Mouse (Mus musculus) limb, embryonic 11.5 days (tissue): ENCODE measurements around the gene Adcy1. TPM values are rescaled to one million over a fixed set of nuclear protein-coding genes. Genes with fewer than 3 reads are reported as not detected.

Source experiments
- ATAC-seq: fragments of 200-750 bp; cut with Nextera tagmentation; 2 replicates; pipeline ENCODE4 v1.8.0; 2017; ENCODE audit warnings: low read depth; ENCODE audit not compliant: insufficient number of reproducible peaks, low FRiP score, low TSS enrichment
- DNase-seq: peaks from one replicate; pipeline ENCODE4 v3.0.0-alpha.2; 2015; ENCODE audit warnings: low spot score
- H3K27ac ChIP-seq: fragments of 300-500 bp; sonication (generic); replicated peaks from 2 replicates; pipeline ENCODE4 v1.5.1; 2014; ENCODE audit warnings: low read depth, mild to moderate bottlenecking, low read length
- H3K27me3 ChIP-seq: fragments of 300-500 bp; sonication (generic); 2 replicates; pipeline ENCODE4 v1.6.1; 2014; ENCODE audit warnings: mild to moderate bottlenecking, low read length, mixed read lengths; ENCODE audit not compliant: control insufficient read depth, insufficient read depth
- H3K36me3 ChIP-seq: fragments of 300-500 bp; sonication (generic); 2 replicates; pipeline ENCODE4 v1.6.1; 2014; ENCODE audit warnings: mild to moderate bottlenecking, low read length, moderate library complexity, mixed read lengths; ENCODE audit not compliant: control insufficient read depth, insufficient read depth
- H3K4me1 ChIP-seq: fragments of 300-500 bp; sonication (generic); 2 replicates; pipeline ENCODE4 v1.6.1; 2014; ENCODE audit warnings: low read length, mixed read lengths; ENCODE audit not compliant: control insufficient read depth, insufficient read depth
- H3K4me2 ChIP-seq: fragments of 300-500 bp; sonication (generic); 2 replicates; pipeline ENCODE4 v1.6.1; 2014; ENCODE audit warnings: low read depth, mild to moderate bottlenecking, moderate library complexity; ENCODE audit not compliant: severe bottlenecking
- H3K4me3 ChIP-seq: fragments of 300-500 bp; sonication (generic); 2 replicates; pipeline ENCODE4 v1.5.1; 2014; ENCODE audit warnings: low read depth, low read length
- H3K9ac ChIP-seq: fragments of 300-500 bp; sonication (generic); 2 replicates; pipeline ENCODE4 v1.6.1; 2014; ENCODE audit warnings: mild to moderate bottlenecking, low read length
- H3K9me3 ChIP-seq: fragments of 300-500 bp; sonication (generic); 2 replicates; pipeline ENCODE4 v1.6.1; 2016; ENCODE audit warnings: low read length; ENCODE audit not compliant: control insufficient read depth
- WGBS: fragments of 180-500 bp; shearing (Covaris S2); extraction: QIAGEN DNeasy Blood & Tissue Kit; methylation state at CpG from one replicate; pipeline ENCODE4 v1.1.7; 2014; 5-methylcytosine and 5-hydroxymethylcytosine counted together
- polyA plus RNA-seq: library from polyadenylated mRNA; unstranded; fragments of >200 nt; fragmentation: Nextera tagmentation; extraction: Ambion mirVana; gene quantifications from 2 replicates; pipeline ENCODE4 v1.2.1, GENCODE M21; 2014

The Adcy1 gene
- polyA plus RNA-seq, 1 experiment from 2014 or later = 0.92 TPM

DNA sequence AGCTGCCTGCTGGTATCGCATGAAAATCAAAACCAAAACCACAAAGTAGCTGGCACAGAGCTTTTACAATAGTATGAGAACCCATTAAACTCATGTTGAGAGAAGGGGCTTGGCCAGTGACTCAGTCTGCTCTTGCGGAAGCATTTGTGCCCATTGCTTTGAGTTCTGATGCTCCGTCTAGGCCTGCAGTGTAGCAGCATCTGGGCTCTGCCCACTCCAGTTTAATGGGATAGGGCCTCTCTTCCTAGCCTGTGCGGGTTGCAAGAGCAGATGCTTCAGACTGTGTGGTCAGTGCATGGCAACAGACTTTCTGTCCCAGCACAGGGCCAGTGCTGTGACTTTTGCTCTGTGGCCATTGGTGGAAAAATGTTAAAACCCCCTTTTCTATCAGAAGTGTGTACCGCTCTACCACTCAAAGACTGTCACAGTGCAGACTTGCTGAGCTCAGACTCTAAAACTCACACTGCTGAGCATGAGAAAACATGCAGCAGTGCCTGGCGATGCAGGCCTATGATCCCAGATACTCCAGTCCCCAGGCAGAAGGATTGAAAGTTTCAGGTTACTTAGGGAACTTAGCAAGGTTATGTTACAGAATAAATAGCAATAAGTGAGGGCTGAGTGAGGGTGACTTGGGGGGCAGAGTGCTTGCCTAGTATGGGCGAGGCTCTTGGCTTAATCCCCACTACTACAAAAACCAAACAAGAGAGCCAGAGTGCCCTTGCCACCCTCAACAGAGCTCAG, 163.7 kb downstream of the Adcy1 start:
- no peak for DNase-seq
- Histone ChIP-seq H3K27ac (no peak overlapping the region; the same call in 1 of the 2 replicates), H3K4me1 (no peaks in the 10 kb centered on the region), H3K9me3 (no peaks in the 10 kb centered on the region), H3K9ac (no peak overlapping the region), H3K36me3 (no peaks in the 10 kb centered on the region), H3K27me3 (no peaks in the 10 kb centered on the region), H3K4me2 (no peak overlapping the region), H3K4me3 (no peak overlapping the region)
- peak; percentile 68 for ATAC-seq
- 80% methylated on average over 7 of the region's 7 CpGs for WGBS

DNA sequence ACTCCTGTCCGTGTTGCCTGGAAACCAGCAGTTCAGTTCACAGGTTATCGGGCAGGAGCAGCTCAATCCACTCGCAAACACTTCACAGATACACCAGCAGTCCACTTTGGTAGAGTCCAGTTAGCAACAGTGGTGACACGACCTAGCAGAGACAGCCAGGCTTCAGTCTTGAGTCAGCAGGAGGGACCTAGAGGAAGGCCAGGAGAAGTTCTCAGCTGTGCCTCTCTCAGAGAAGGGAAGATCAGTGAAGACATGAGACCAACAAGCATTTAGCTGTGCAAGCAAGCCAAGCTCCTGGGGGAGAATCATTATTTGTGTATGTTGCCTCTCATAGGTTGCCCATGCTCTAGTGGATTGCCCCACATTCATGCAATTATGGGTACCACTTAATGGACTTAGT, 164.8 kb downstream of the Adcy1 start:
- DNase-seq = no peak
- H3K27me3 ChIP-seq = no peaks in the 10 kb centered on the region
- WGBS = 85% methylated on average over 4 of the region's 4 CpGs
- no peak overlapping the region for H3K4me3 ChIP-seq
- no peak overlapping the region for H3K9ac ChIP-seq
- ATAC-seq = no peak
- H3K9me3 ChIP-seq = no peaks in the 10 kb centered on the region
- H3K36me3 ChIP-seq = no peaks in the 10 kb centered on the region
- H3K27ac ChIP-seq = no peak overlapping the region
- no peaks in the 10 kb centered on the region for H3K4me1 ChIP-seq
- H3K4me2 ChIP-seq = no peak overlapping the region

Other genes starting within 250 kb of the Adcy1 start
- gene Gm11983, start 225.8 kb upstream of the Adcy1 start, polyA plus RNA-seq = not detected in 2 replicates
- gene Gm11985, start 125.1 kb downstream of the Adcy1 start, polyA plus RNA-seq = not detected in 2 replicates
- 0.37 and 0.40 TPM in 2 replicates for gene Igfbp1, start 134.3 kb downstream of the Adcy1 start, polyA plus RNA-seq
- gene Igfbp3, start 150.4 kb downstream of the Adcy1 start, polyA plus RNA-seq = 69.4 and 73.0 TPM in 2 replicates